Mouse (Mus musculus) lung, embryonic 14.5 days (tissue): ENCODE data around the gene Nfkbib. TPM values are rescaled to one million over a fixed set of nuclear protein-coding genes. Genes with fewer than 3 reads are reported as not detected.

ENCODE experiments used
- ATAC-seq: fragments of 200-750 bp; cut with Nextera tagmentation; 2 replicates; pipeline ENCODE4 v1.8.0; 2017; ENCODE audit warnings: mild to moderate bottlenecking, moderate TSS enrichment, moderate library complexity; ENCODE audit not compliant: insufficient read depth
- DNase-seq: peaks from one replicate; pipeline ENCODE4 v3.0.0-alpha.2; 2015
- H3K27ac ChIP-seq: fragments of 300-500 bp; sonication (generic); 2 replicates; pipeline ENCODE4 v1.5.1; 2014; ENCODE audit warnings: low read depth, mild to moderate bottlenecking, moderate library complexity
- H3K27me3 ChIP-seq: fragments of 300-500 bp; sonication (generic); 2 replicates; pipeline ENCODE4 v1.6.1; 2014; ENCODE audit warnings: low read length, control low read depth; ENCODE audit not compliant: insufficient read depth
- H3K36me3 ChIP-seq: fragments of 300-500 bp; sonication (generic); 2 replicates; pipeline ENCODE4 v1.6.1; 2014; ENCODE audit warnings: control low read depth; ENCODE audit not compliant: insufficient read depth
- H3K4me1 ChIP-seq: fragments of 300-500 bp; sonication (generic); 2 replicates; pipeline ENCODE4 v1.6.1; 2014; ENCODE audit warnings: antibody characterized with exemption, control low read depth; ENCODE audit not compliant: insufficient read depth
- H3K4me2 ChIP-seq: fragments of 300-500 bp; sonication (generic); 2 replicates; pipeline ENCODE4 v1.6.1; 2014; ENCODE audit warnings: mild to moderate bottlenecking
- H3K4me3 ChIP-seq: fragments of 300-500 bp; sonication (generic); 2 replicates; pipeline ENCODE4 v1.5.1; 2014; ENCODE audit warnings: low read depth, low read length
- H3K9ac ChIP-seq: fragments of 300-500 bp; sonication (generic); 2 replicates; pipeline ENCODE4 v1.6.1; 2014
- H3K9me3 ChIP-seq: fragments of 300-500 bp; sonication (generic); 2 replicates; pipeline ENCODE4 v1.6.1; 2016; ENCODE audit warnings: low read depth, low read length, control low read depth
- CTCF ChIP-seq: IDR thresholded peaks from 2 replicates; pipeline ENCODE4 v1.5.1; 2016; ENCODE audit warnings: antibody characterized with exemption, low read depth
- WGBS: fragments of 180-500 bp; shearing (Covaris S2); extraction: QIAGEN DNeasy Blood & Tissue Kit; methylation state at CpG from one replicate; pipeline ENCODE4 v1.1.7; 2014; 5-methylcytosine and 5-hydroxymethylcytosine counted together
- polyA plus RNA-seq: library from polyadenylated mRNA; unstranded; fragments of >200 nt; fragmentation: Nextera tagmentation; extraction: Ambion mirVana; gene quantifications from 2 replicates; pipeline ENCODE4 v1.2.1, GENCODE M21; 2014

Nfkbib gene
- polyA plus RNA-seq, 1 experiment from 2014 or later, result 37.4 TPM

- Histone ChIP-seq H3K27me3 (no peaks in the 10 kb centered on the region), H3K9me3 (no peaks in the 10 kb centered on the region), H3K27ac (no peak overlapping the region; the same call in 1 of the 2 replicates), H3K4me2 (no peak overlapping the region), H3K9ac (no peak overlapping the region), H3K4me1 (peaks cover 11% of the 10 kb centered on the region), H3K4me3 (no peak overlapping the region), H3K36me3 (peaks cover 11% of the 10 kb centered on the region; the same call in 1 of the 2 replicates)
- 38% methylated on average over 3 of the region's 3 CpGs for WGBS
- ATAC-seq, result no peak
- no peak for TF ChIP-seq CTCF
- peak; percentile 21 for DNase-seq
Measured at GRCm38 (mm10) chr7:28789235-28789634, 21.9 kb upstream of the Nfkbib start.

GRCm38 (mm10) chr7:28788307-28789195 lies 21.2 kb upstream of the Nfkbib start, which contains the start of gene Rinl:
TSS of gene Rinl (plus strand) at chr7:28788969.
- no peak for TF ChIP-seq CTCF
- H3K27ac ChIP-seq, result no peak within 1 kb of the TSS; the same call in 1 of the 2 replicates
- H3K4me1 ChIP-seq, result peaks cover 11% of the 10 kb centered on the region
- H3K4me2 ChIP-seq, result no peak within 1 kb of the TSS
- H3K4me3 ChIP-seq, result no peak within 1 kb of the TSS
- no peaks in the 10 kb centered on the region for H3K9me3 ChIP-seq
- H3K9ac ChIP-seq, result no peak within 1 kb of the TSS
- WGBS, result 49% methylated on average over 5 of the region's 5 CpGs
- H3K36me3 ChIP-seq, result peaks cover 11% of the 10 kb centered on the region; the same call in 1 of the 2 replicates
- no peak for ATAC-seq
- H3K27me3 ChIP-seq, result no peaks in the 10 kb centered on the region
- no peak for DNase-seq

- H3K9ac ChIP-seq, result no peak overlapping the region
- no peak overlapping the region for H3K27ac ChIP-seq
- no peak overlapping the region for H3K4me3 ChIP-seq
- peaks cover 11% of the 10 kb centered on the region; the same call in 1 of the 2 replicates for H3K36me3 ChIP-seq
- no peak overlapping the region for H3K4me2 ChIP-seq
- WGBS, result 89% methylated on average over 9 of the region's 9 CpGs
- H3K4me1 ChIP-seq, result peaks cover 11% of the 10 kb centered on the region
- TF ChIP-seq CTCF, result no peak
- DNase-seq (no peak), ATAC-seq (no peak)
- no peaks in the 10 kb centered on the region for H3K27me3 ChIP-seq
- H3K9me3 ChIP-seq, result no peaks in the 10 kb centered on the region
Measured at GRCm38 (mm10) chr7:28787884-28788283, 20.6 kb upstream of the Nfkbib start.

GRCm38 (mm10) chr7:28785161-28785560 lies 17.8 kb upstream of the Nfkbib start:
- no peaks in the 10 kb centered on the region for H3K9me3 ChIP-seq
- H3K27ac ChIP-seq, result no peak overlapping the region
- 75% methylated on average over 5 of the region's 5 CpGs for WGBS
- ATAC-seq (no peak), DNase-seq (no peak)
- no peak overlapping the region for H3K4me2 ChIP-seq
- H3K36me3 ChIP-seq, result peaks cover 11% of the 10 kb centered on the region; the same call in 1 of the 2 replicates
- TF ChIP-seq CTCF, result no peak
- H3K4me1 ChIP-seq, result peaks cover 8% of the 10 kb centered on the region
- H3K27me3 ChIP-seq, result no peaks in the 10 kb centered on the region
- H3K4me3 ChIP-seq, result no peak overlapping the region
- H3K9ac ChIP-seq, result no peak overlapping the region

- Histone ChIP-seq H3K27me3 (no peaks in the 10 kb centered on the region), H3K4me3 (no peak overlapping the region), H3K4me2 (no peak overlapping the region), H3K27ac (no peak overlapping the region), H3K9ac (no peak overlapping the region), H3K9me3 (no peaks in the 10 kb centered on the region), H3K4me1 (no peaks in the 10 kb centered on the region), H3K36me3 (peaks cover 10% of the 10 kb centered on the region; the same call in 1 of the 2 replicates)
- 88% methylated on average over 8 of the region's 8 CpGs for WGBS
- no peak for TF ChIP-seq CTCF
- ATAC-seq, result no peak
- no peak for DNase-seq
Measured at GRCm38 (mm10) chr7:28781261-28781663, 13.9 kb upstream of the Nfkbib start.

- WGBS, result 71% methylated on average over 7 of the region's 7 CpGs
- TF ChIP-seq CTCF, result no peak
- Histone ChIP-seq H3K27me3 (no peaks in the 10 kb centered on the region), H3K9ac (no peak overlapping the region), H3K36me3 (peaks cover 10% of the 10 kb centered on the region; the same call in 1 of the 2 replicates), H3K9me3 (no peaks in the 10 kb centered on the region), H3K27ac (no peak overlapping the region), H3K4me1 (no peaks in the 10 kb centered on the region), H3K4me2 (no peak overlapping the region), H3K4me3 (no peak overlapping the region)
- ATAC-seq (no peak), DNase-seq (peak; percentile 30)
Measured at GRCm38 (mm10) chr7:28780857-28781256, 13.5 kb upstream of the Nfkbib start.

GRCm38 (mm10) chr7:28780067-28780658 lies 12.9 kb upstream of the Nfkbib start:
- no peak overlapping the region for H3K9ac ChIP-seq
- H3K9me3 ChIP-seq, result no peaks in the 10 kb centered on the region
- whole genome bisulfite sequencing, result 44% methylated on average over 6 of the region's 6 CpGs
- DNase-seq, result peak; percentile 97
- peaks cover 3% of the 10 kb centered on the region; the same call in 1 of the 2 replicates for H3K36me3 ChIP-seq
- ATAC-seq, result peak; percentile 68; the same call in 1 of the 2 replicates
- H3K4me3 ChIP-seq, result no peak overlapping the region
- no peak overlapping the region for H3K4me2 ChIP-seq
- H3K27ac ChIP-seq, result no peak overlapping the region
- H3K27me3 ChIP-seq, result no peaks in the 10 kb centered on the region
- H3K4me1 ChIP-seq, result no peaks in the 10 kb centered on the region
- peak; percentile 83 for TF ChIP-seq CTCF
